Mouse (Mus musculus) embryo, embryonic 10.5 days (tissue): ENCODE measurements around the gene Tspan10.

Source experiments
- DNase-seq: peaks from one replicate; pipeline ENCODE4 v3.0.0-alpha.2; 2015; ENCODE audit warnings: low spot score

Gene Tspan10

GRCm38 (mm10) chr11:120492878-120493203, 50.4 kb downstream of the Tspan10 start:
- no peak for DNase-seq

GRCm38 (mm10) chr11:120493351-120493750, 50.9 kb downstream of the Tspan10 start:
- no peak for DNase-seq

- no peak for DNase-seq
Measured at GRCm38 (mm10) chr11:120493911-120494310, 51.5 kb downstream of the Tspan10 start.
